Mouse (Mus musculus) spleen, adult 2 months (tissue): ENCODE results near the gene Ccdc148. TPM values are rescaled to one million over a fixed set of nuclear protein-coding genes. Genes with fewer than 3 reads are reported as not detected.

Experiments used
- DNase-seq, 2 experiments: peaks; one replicate each; pipeline versions ENCODE4 v3.0.0 to v3.0.0-alpha.2; 2012 to 2021; ENCODE audit warnings: low spot score in 2 of 2, low read depth in 1 of 2
- H3K27ac ChIP-seq: fragments of 200-500 bp; 2 replicates; pipeline ENCODE4 v1.5.1; 2012; ENCODE audit warnings: low read length, inconsistent platforms; ENCODE audit not compliant: insufficient read depth
- H3K27me3 ChIP-seq: fragments of 200-500 bp; 2 replicates; pipeline ENCODE4 v1.6.1; 2012; ENCODE audit warnings: mild to moderate bottlenecking, moderate library complexity, low read length, inconsistent platforms; ENCODE audit not compliant: control insufficient read depth, insufficient read depth
- H3K36me3 ChIP-seq: fragments of 200-500 bp; 2 replicates; pipeline ENCODE4 v1.6.1; 2012; ENCODE audit warnings: mild to moderate bottlenecking, low read length, inconsistent platforms; ENCODE audit not compliant: control insufficient read depth, insufficient read depth
- H3K4me1 ChIP-seq: fragments of 200-500 bp; 2 replicates; pipeline ENCODE4 v1.6.1; 2011; ENCODE audit warnings: inconsistent platforms; ENCODE audit not compliant: control insufficient read depth, insufficient read depth, insufficient read length
- H3K4me3 ChIP-seq: fragments of 200-500 bp; 2 replicates; pipeline ENCODE4 v1.5.1; 2011; ENCODE audit warnings: mild to moderate bottlenecking, inconsistent platforms; ENCODE audit not compliant: insufficient read depth, insufficient read length; ENCODE audit errors: extremely low read depth
- CTCF ChIP-seq: fragments of 200-500 bp; IDR thresholded peaks from 2 replicates; pipeline ENCODE4 v1.5.1; 2011; ENCODE audit warnings: mild to moderate bottlenecking, inconsistent platforms; ENCODE audit not compliant: insufficient read depth, insufficient read length, insufficient replicate concordance; ENCODE audit errors: extremely low read depth
- POLR2A ChIP-seq: fragments of 200-500 bp; IDR thresholded peaks from 2 replicates; pipeline ENCODE4 v1.6.1; 2011; ENCODE audit warnings: low read depth, low read length, inconsistent platforms
- WGBS: fragments of 180-500 bp; shearing (Covaris S2); methylation state at CpG from one replicate; pipeline ENCODE4 v1.1.7; 2018; 5-methylcytosine and 5-hydroxymethylcytosine counted together
- polyA plus RNA-seq: library from polyadenylated mRNA; depleted of rRNA; stranded (reverse); fragments of >200 nt; gene quantifications from 2 replicates; pipeline ENCODE4 v1.2.3, GENCODE M21; 2012

Ccdc148 gene
- polyA plus RNA-seq, 1 experiment: 0.34 TPM

DNA sequence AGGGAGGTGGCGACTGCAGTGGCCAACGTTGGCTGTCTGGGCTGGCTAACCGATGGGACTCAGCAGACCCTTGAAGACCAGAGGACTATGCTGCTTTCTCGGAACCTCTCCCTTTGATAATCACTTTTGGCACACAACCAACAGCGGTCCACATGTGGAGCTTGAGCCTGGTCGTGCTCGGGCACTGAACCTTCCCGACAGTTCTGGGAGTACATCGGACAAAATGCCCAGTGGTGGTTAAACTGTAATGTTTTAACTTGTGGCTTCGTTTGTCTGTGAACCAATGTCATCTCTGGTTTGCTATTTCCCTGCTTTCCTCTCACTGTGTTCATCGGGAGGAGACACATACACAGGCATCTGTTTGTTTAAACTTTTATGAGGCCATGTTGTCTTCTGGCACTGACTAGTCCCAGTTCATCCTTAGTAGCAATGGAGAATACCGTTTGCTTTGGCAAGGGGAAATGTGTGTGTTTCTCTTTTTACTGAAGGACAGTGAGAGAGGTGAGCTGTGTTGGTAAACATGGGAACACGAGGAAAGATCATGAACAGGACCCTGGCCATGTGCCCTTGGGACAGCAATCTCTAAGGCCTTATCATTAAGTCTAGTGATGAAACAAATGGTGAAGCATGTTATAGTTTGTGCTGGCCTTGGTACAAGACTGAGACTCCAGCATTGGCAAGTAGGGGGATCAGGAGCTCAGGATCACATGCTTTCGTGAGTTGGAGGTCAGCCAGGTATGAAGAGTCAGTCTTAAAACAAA lies 167.9 kb downstream of the Ccdc148 start:
- Histone ChIP-seq H3K27me3 (no peaks in the 10 kb centered on the region), H3K36me3 (no peaks in the 10 kb centered on the region), H3K4me3 (no peak overlapping the region), H3K4me1 (no peaks in the 10 kb centered on the region), H3K27ac (no peak overlapping the region)
- DNase-seq: no peak
- TF ChIP-seq POLR2A (no peak), CTCF (no peak)
- 86% methylated on average over 14 of the region's 14 CpGs for WGBS

DNA sequence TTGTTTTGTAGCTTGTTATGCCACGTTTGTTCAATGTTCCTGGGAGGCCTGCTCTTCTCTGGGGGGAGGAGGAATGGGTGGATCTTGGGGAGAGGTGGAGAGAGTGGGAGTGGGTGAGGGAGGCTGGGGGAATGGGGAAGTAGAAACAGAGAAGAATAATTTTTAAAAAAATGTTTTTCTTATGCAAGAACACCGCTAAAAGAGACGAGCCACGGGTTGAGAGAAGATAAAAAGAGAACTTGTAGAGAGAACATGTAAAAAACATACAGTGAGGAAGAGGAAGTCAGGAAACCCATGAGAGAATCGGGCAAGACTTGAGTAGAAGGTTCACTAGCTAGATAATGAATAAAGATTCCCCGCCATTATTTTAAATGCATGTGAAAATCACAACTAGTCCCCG lies 182.4 kb downstream of the Ccdc148 start:
- Histone ChIP-seq H3K36me3 (no peaks in the 10 kb centered on the region), H3K27ac (no peak overlapping the region), H3K4me1 (no peaks in the 10 kb centered on the region), H3K4me3 (no peak overlapping the region), H3K27me3 (no peaks in the 10 kb centered on the region; the same call in 1 of the 2 replicates)
- 37% methylated on average over 7 of the region's 7 CpGs for WGBS
- no peak for DNase-seq
- TF ChIP-seq POLR2A: no peak
- no peak for TF ChIP-seq CTCF

DNA sequence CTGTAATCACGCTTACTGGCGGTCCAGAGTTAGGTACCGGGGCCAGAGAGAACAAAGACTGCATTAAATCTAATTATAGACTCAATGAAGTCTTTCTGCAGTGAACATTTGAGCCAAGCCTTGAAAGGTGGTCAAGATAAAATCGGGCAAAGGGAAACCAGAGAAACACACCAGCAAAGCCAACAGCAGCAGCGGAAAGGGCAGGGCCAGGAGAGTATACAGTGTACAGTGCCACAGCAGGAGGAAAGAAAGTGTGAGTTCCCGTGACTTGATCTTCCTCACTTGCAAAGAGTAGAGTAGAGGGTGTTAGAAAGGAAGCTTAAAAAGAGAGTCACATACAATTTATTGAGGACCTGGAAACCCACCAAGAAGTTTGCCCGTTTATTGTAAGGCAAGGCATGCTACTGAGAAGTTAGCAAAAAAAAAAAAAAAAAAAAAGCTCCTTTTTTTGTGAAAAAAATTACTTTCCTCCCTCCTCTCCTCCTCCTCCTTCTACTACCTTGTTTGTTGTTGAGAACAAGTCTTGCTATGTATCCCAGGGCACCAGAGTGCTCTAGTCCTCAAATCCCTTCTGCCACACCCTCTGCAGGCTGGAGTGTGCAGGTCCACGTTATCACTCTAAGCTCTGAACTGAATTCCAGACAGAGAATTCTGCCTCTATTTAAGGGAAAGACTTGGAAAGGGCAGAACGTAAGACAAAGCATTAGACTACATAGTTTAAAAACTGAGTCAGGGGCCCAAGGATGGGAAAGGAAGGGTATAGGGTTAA lies 188.8 kb downstream of the Ccdc148 start:
- Histone ChIP-seq H3K27ac (no peak overlapping the region), H3K27me3 (no peaks in the 10 kb centered on the region; the same call in 1 of the 2 replicates), H3K4me3 (no peak overlapping the region), H3K4me1 (no peaks in the 10 kb centered on the region), H3K36me3 (no peaks in the 10 kb centered on the region)
- DNase-seq: no peak
- TF ChIP-seq POLR2A (no peak), CTCF (no peak)
- WGBS: 56% methylated on average over 9 of the region's 9 CpGs

DNA sequence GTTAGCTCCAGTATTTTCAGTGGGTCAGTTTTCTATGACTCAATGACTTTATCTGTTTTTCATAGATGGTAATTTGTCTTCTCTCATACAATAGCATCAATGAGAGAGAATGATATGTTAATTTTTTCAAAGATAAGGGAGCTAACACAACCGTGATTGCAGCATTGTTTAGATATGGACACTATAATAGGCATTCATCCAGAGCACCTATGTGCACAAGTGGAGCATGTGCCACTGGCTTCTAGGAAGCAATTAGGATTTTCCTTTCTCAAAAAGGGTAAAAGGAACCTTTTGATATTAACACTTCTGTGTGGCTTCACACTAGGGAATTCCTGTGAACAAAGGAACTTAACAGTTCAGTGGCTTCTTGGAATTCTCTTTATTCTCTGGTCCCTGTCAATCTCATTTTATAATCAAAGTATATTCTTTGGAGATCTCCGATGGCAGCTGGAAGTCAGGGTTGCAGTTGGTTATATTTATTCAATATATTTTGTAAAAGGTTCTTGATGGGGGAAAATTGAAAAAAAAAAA lies 203.6 kb downstream of the Ccdc148 start:
- no peak for DNase-seq
- TF ChIP-seq POLR2A: no peak
- no peak for TF ChIP-seq CTCF
- H3K4me1 ChIP-seq: no peaks in the 10 kb centered on the region
- no peak overlapping the region for H3K27ac ChIP-seq
- no peaks in the 10 kb centered on the region for H3K27me3 ChIP-seq
- no peak overlapping the region for H3K4me3 ChIP-seq
- 82% methylated on average over 2 of the region's 2 CpGs for WGBS
- no peaks in the 10 kb centered on the region for H3K36me3 ChIP-seq

DNA sequence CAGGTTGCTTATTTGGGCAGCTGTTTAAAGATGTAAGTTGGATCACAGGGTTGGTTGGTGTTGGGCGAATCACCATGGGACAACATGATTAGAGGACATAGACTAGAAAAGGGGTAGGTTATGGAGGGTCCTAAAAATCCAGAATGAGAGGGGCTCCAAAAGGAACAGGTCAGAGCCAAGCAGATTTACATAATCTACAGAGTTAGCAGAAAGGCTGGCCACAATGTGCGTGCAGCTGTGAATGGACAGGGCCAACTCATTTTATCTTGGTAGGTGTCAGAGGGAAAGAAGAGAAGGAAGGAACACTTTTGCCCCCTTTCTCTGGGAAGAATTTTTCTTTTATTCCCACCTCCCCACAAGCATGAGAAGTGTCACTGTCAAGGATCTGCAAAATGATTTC lies 204.1 kb downstream of the Ccdc148 start:
- Histone ChIP-seq H3K27me3 (no peaks in the 10 kb centered on the region), H3K4me3 (no peak overlapping the region), H3K4me1 (no peaks in the 10 kb centered on the region), H3K27ac (no peak overlapping the region), H3K36me3 (no peaks in the 10 kb centered on the region)
- DNase-seq: no peak
- TF ChIP-seq POLR2A (no peak), CTCF (no peak)
- 96% methylated on average over 2 of the region's 2 CpGs for WGBS

DNA sequence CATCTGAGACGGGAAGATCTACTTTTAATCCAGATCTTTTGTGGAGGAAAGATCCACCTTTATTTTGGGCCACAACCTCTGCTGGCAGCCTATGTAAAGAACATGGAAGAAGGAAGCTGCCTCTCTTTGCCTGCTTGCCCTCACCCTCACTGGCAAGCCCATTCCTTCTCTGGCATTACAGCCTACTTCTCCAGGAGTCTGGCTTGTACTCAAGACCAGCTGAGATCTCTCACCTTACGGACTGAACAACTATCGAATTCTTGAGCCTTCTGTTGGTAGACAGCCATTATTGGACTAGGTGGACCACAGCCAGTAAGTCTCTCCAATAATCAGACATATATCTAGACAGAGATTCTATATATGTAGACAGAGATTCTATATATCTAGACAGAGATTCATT lies 208.4 kb downstream of the Ccdc148 start:
- Histone ChIP-seq H3K36me3 (no peaks in the 10 kb centered on the region), H3K27ac (no peak overlapping the region), H3K4me1 (no peaks in the 10 kb centered on the region), H3K27me3 (no peaks in the 10 kb centered on the region), H3K4me3 (no peak overlapping the region)
- TF ChIP-seq CTCF (no peak), POLR2A (no peak)
- WGBS: 91% methylated on average over 3 of the region's 3 CpGs
- DNase-seq: no peak
